Mouse (Mus musculus) E14TG2a.4 (cell line): ENCODE data around the gene Nipa1.

Experiments used
- CTCF ChIP-seq: conservative IDR thresholded peaks from 2 replicates; pipeline ENCODE4 v1.5.1; 2014; ENCODE audit warnings: low read length
- NANOG ChIP-seq: IDR thresholded peaks from 2 replicates; pipeline ENCODE4 v1.6.1; 2014; ENCODE audit warnings: borderline replicate concordance, low read length, mixed read lengths

GRCm38 (mm10) chr7:55928649-55929048 lies 91.1 kb downstream of the Nipa1 start:
- TF ChIP-seq CTCF (no peak), NANOG (no peak)
